Mouse (Mus musculus) bone marrow macrophage, adult 2 months (primary cell): ENCODE measurements around the gene Clec3b.

Experiments used
- CTCF ChIP-seq: IDR thresholded peaks from 2 replicates; pipeline ENCODE4 v1.5.1; 2012; ENCODE audit warnings: low read depth, mild to moderate bottlenecking, low read length, moderate library complexity
- POLR2A ChIP-seq: IDR thresholded peaks from 2 replicates; pipeline ENCODE4 v1.6.1; 2012; ENCODE audit warnings: mild to moderate bottlenecking, low read depth, low read length, borderline replicate concordance

DNA sequence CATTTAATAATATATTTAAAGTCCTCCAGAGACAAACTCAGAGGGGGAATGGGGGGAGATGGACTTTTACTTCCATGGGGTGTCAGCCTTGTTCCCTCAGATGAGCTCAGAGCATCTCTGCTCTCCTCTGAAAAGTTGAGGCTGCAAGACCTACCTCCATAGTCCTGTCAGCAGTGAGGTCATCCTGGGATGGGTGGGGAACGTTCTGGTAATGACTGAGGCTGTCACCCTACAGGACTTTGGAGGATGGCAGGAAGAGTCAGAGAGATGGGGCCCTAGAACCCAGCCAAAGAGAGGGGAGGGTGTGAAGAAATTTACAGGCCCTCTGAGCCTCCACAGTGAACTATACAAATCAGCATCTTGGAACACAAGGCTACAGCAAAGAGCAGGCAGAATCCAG, 815 bp downstream of the Clec3b start:
- TF ChIP-seq CTCF = no peak
- no peak for TF ChIP-seq POLR2A
